ENCODE assay signal across 20 mouse cellular contexts in the genomic region with DNA sequence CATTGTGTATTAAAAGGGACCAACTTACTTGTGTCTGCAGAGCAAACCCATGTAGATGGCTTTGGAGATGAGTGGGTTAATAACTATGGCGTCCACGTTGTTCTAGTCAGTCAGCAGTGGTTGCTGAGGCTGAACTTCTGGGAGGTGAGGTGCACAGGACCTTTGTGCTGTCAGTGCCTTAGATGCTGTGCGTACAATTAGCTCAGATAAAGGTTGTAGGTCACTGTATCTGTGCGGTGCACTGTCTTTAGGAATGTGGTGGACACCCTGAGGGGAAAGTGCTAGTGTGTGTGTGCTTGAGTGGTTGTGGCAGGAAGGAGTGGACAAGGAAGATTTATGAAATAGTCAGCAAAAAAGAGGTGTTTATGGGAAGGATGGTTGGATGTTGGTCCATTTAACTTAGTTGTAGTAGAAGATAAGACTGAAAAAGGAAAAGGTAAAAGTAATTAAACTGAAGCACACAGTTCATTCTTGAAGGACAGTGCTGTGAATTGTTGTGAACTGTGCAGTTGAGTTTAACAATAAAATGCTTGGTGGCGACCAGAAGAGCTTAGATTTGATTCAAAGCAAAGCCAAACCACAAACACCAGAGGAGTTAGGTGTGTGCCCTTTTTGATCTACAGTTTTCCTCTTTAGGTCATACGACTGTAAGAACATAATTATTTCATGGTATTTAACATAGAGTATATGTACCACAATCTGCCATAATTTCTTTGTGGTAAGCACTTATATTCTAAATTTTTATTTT. TPM values are rescaled to one million over a fixed set of nuclear protein-coding genes. Genes with fewer than 3 reads are reported as not detected.
DNase-seq lines count a peak whose midpoint lies in the region; ATAC-seq and TF ChIP-seq lines count a peak whose summit lies in the region.
"Had no signal": no experiment of that assay in that cellular context is flagged by ENCODE, and none has a peak within 500 bp of the region (broad histone marks: within the 10 kb centered on the region; RNA-seq: fewer than 3 reads in every experiment).

No protein-coding gene starts in this region.

- no peak overlapping the region for H3K9ac ChIP-seq in heart, adult 2 months (ENCODE audit: low read depth, low read length)
- no peak overlapping the region for H3K9ac ChIP-seq in hindbrain, embryonic 13.5 days
- H3K9ac ChIP-seq in hindbrain, embryonic 14.5 days: no peak overlapping the region
- H3K9ac ChIP-seq in midbrain, embryonic 15.5 days: no peak overlapping the region
- H3K9ac ChIP-seq: hindbrain, embryonic 12.5 days; limb, embryonic 15.5 days; neural tube, embryonic 15.5 days had no signal

- no peak for DNase-seq in heart, adult 2 months
- no peak for DNase-seq in heart, postnatal 10 days
- no peak for DNase-seq in hindbrain, embryonic 14.5 days (ENCODE audit: low spot score)
- DNase-seq in retina, embryonic 14.5 days (ENCODE audit: low spot score): peak; percentile 5
- no peak for DNase-seq in retina, postnatal 1 day
- DNase-seq in naive thymus-derived CD4-positive, alpha-beta T cell, adult 2 months (ENCODE audit: low read depth): peak; percentile 54
- DNase-seq: adrenal gland, postnatal 14 days; B cell, adult 2 months; cerebellum, adult 8-10 months; gastrocnemius, postnatal 36 days; kidney, adult 18-20 months; kidney, postnatal 4 days; lung, adult 18-20 months; right cerebral cortex, postnatal 4 days; thymus, postnatal 14 days had no signal

- no peaks in the 10 kb centered on the region for H3K9me3 ChIP-seq in hindbrain, embryonic 13.5 days
- no peaks in the 10 kb centered on the region for H3K9me3 ChIP-seq in hindbrain, embryonic 14.5 days (ENCODE audit: control insufficient read depth, low read length)
- no peaks in the 10 kb centered on the region for H3K9me3 ChIP-seq in midbrain, embryonic 15.5 days
- H3K9me3 ChIP-seq: hindbrain, embryonic 12.5 days; limb, embryonic 15.5 days; neural tube, embryonic 15.5 days had no signal

- TF ChIP-seq EP300 in heart, adult 2 months (IDR thresholded peaks at IDR 0.05; ENCODE audit: insufficient read depth, low read depth, low read length): no peak

- H3K4me3 ChIP-seq in heart, adult 2 months: no peak overlapping the region
- no peak overlapping the region for H3K4me3 ChIP-seq in hindbrain, embryonic 13.5 days
- no peak overlapping the region for H3K4me3 ChIP-seq in hindbrain, embryonic 14.5 days (replicated peaks; ENCODE audit: low read length)
- no peak overlapping the region for H3K4me3 ChIP-seq in midbrain, embryonic 15.5 days
- H3K4me3 ChIP-seq: hindbrain, embryonic 12.5 days; limb, embryonic 15.5 days; neural tube, embryonic 15.5 days had no signal

- H3K36me3 ChIP-seq in heart, adult 2 months (ENCODE audit: control insufficient read depth, insufficient read depth, low read length): peaks cover 22% of the 10 kb centered on the region
- H3K36me3 ChIP-seq in hindbrain, embryonic 13.5 days: no peaks in the 10 kb centered on the region
- no peaks in the 10 kb centered on the region for H3K36me3 ChIP-seq in hindbrain, embryonic 14.5 days (replicated peaks; ENCODE audit: control insufficient read depth, insufficient read depth)
- no peaks in the 10 kb centered on the region for H3K36me3 ChIP-seq in midbrain, embryonic 15.5 days (replicated peaks)
- H3K36me3 ChIP-seq: hindbrain, embryonic 12.5 days; limb, embryonic 15.5 days; neural tube, embryonic 15.5 days had no signal

- ATAC-seq in hindbrain, embryonic 13.5 days (ENCODE audit: low FRiP score): 0 out of 2 replicates have a peak, but pooled peaks have one; percentile 19
- no peak for ATAC-seq in hindbrain, embryonic 14.5 days (ENCODE audit: low FRiP score)
- ATAC-seq in midbrain, embryonic 15.5 days (replicated peaks): no peak

- peaks cover 37% of the 10 kb centered on the region for H3K4me1 ChIP-seq in heart, adult 2 months (ENCODE audit: control insufficient read depth, insufficient read depth, low read length)
- peaks cover 58% of the 10 kb centered on the region for H3K4me1 ChIP-seq in hindbrain, embryonic 13.5 days (replicated peaks)
- peaks cover 37% of the 10 kb centered on the region for H3K4me1 ChIP-seq in hindbrain, embryonic 14.5 days (replicated peaks; ENCODE audit: control insufficient read depth, insufficient read depth, low read length)
- peaks cover 42% of the 10 kb centered on the region for H3K4me1 ChIP-seq in midbrain, embryonic 15.5 days

- no peaks in the 10 kb centered on the region for H3K27me3 ChIP-seq in heart, adult 2 months (ENCODE audit: control insufficient read depth, insufficient read depth, low read length)
- no peaks in the 10 kb centered on the region for H3K27me3 ChIP-seq in hindbrain, embryonic 13.5 days
- H3K27me3 ChIP-seq in hindbrain, embryonic 14.5 days (ENCODE audit: control insufficient read depth, insufficient read depth, low read length): no peaks in the 10 kb centered on the region
- no peaks in the 10 kb centered on the region for H3K27me3 ChIP-seq in midbrain, embryonic 15.5 days (replicated peaks)
- H3K27me3 ChIP-seq: hindbrain, embryonic 12.5 days; limb, embryonic 15.5 days; neural tube, embryonic 15.5 days had no signal

- H3K79me2 ChIP-seq in heart, adult 2 months (replicated peaks; ENCODE audit: control insufficient read depth, insufficient read depth, low read length): peaks cover 20% of the 10 kb centered on the region

- 30% methylated on average over 6 of the region's 6 CpGs for WGBS in heart, adult 2 months
- 52% methylated on average over 6 of the region's 6 CpGs for WGBS in hindbrain, embryonic 13.5 days
- 43% methylated on average over 6 of the region's 6 CpGs for WGBS in hindbrain, embryonic 14.5 days
- WGBS in midbrain, embryonic 15.5 days: 43% methylated on average over 6 of the region's 6 CpGs

- no peak for TF ChIP-seq CTCF in heart, adult 2 months (IDR thresholded peaks at IDR 0.05)

- no peak overlapping the region for H3K4me2 ChIP-seq in hindbrain, embryonic 13.5 days
- H3K4me2 ChIP-seq in hindbrain, embryonic 14.5 days (replicated peaks): no peak overlapping the region
- H3K4me2 ChIP-seq in midbrain, embryonic 15.5 days: no peak overlapping the region
- H3K4me2 ChIP-seq: hindbrain, embryonic 12.5 days; limb, embryonic 15.5 days had no signal

- intact Hi-C loops in heart, adult 2 months (cut with DNase I): no loop called here
- intact Hi-C loops in heart, postnatal 10 days (cut with DNase I): loop anchor here (2.0 kb wide), 2 partner anchors 13 to 15 kb away; no protein-coding TSS in a partner anchor

- no peak for TF ChIP-seq POLR2A in heart, adult 2 months (IDR thresholded peaks at IDR 0.05; ENCODE audit: insufficient read depth, low read depth, low read length)

- 0 out of 2 replicates have a peak overlapping the region, but pooled peaks have one; percentile 9 for H3K27ac ChIP-seq in heart, adult 2 months
- no peak overlapping the region for H3K27ac ChIP-seq in hindbrain, embryonic 13.5 days
- no peak overlapping the region for H3K27ac ChIP-seq in hindbrain, embryonic 14.5 days
- no peak overlapping the region for H3K27ac ChIP-seq in midbrain, embryonic 15.5 days
- H3K27ac ChIP-seq: hindbrain, embryonic 12.5 days had no signal

RNA-seq across cellular contexts. Expression of gene Dyrk1a, which starts 30.3 kb away (rescaled TPM):
- 10 to 100 TPM; 74.0 to 80.5 TPM for total RNA-seq in heart, adult 2 months (2021)
- 28.2 and 44.8 TPM in 2 replicates for polyA plus RNA-seq in heart, adult 2 months (2012; rRNA removed)
- 10 to 100 TPM; 86.2 to 99.2 TPM for total RNA-seq in heart, postnatal 10 days (2021)
- polyA plus RNA-seq in hindbrain, embryonic 13.5 days (2015; fragmentation: Nextera tagmentation; extraction: Ambion mirVana): 10.7 and 11.2 TPM in 2 replicates
- polyA plus RNA-seq in hindbrain, embryonic 14.5 days (2014; fragmentation: Nextera tagmentation; extraction: Ambion mirVana): 12.8 and 14.0 TPM in 2 replicates
- 11.1 and 11.7 TPM in 2 replicates for polyA plus RNA-seq in midbrain, embryonic 15.5 days (2015; fragmentation: Nextera tagmentation; extraction: Ambion mirVana)

Comparison
In these comparisons a context has a peak if more than half of its experiments do, and no peak if none do; other contexts are left out.
1. DNase-seq: peak in retina, embryonic 14.5 days (single experiment) and naive thymus-derived CD4-positive, alpha-beta T cell, adult 2 months (single experiment); none in heart, adult 2 months (0 of 2), heart, postnatal 10 days (0 of 2), hindbrain, embryonic 14.5 days (single experiment) and retina, postnatal 1 day (single experiment).